Mouse (Mus musculus) layer of hippocampus, adult 2 months (tissue): Measurements from ENCODE around the gene Med13l. TPM values are rescaled to one million over a fixed set of nuclear protein-coding genes. Genes with fewer than 3 reads are reported as not detected.
A peak's percentile ranks its signal among the peaks of the same experiment; 100 is the strongest.

Source experiments
- DNase-seq, 2 experiments: peaks; one replicate each; pipeline ENCODE4 v3.0.0; 2022; ENCODE audit warnings: low spot score in 2 of 2
- H3K27ac ChIP-seq: fragments of 200-600 bp; 2 replicates; pipeline ENCODE4 v1.8.1; 2022
- H3K4me3 ChIP-seq: fragments of 200-600 bp; 2 replicates; pipeline ENCODE4 v1.8.1; 2022; ENCODE audit warnings: mild to moderate bottlenecking
- CTCF ChIP-seq: fragments of 200-600 bp; conservative IDR thresholded peaks from 2 replicates; pipeline ENCODE4 v1.8.1; 2022; ENCODE audit warnings: antibody characterized with exemption, mild to moderate bottlenecking, moderate library complexity
- total RNA-seq, 2 experiments: library from RNA; stranded (reverse); gene quantifications; 2 replicates each; pipeline ENCODE4 v1.2.3; 2021

Med13l gene
- total RNA-seq, 2 experiments from 2014 or later: 121 to 128 TPM

- Histone ChIP-seq H3K4me3 (peak overlapping the region; percentile 81), H3K27ac (no peak overlapping the region; the same call in 1 of the 2 replicates)
- no peak for TF ChIP-seq CTCF
- no peak for DNase-seq
Measured at GRCm38 (mm10) chr5:118562206-118562605, 1.7 kb downstream of the Med13l start.

- DNase-seq: no peak
- peak overlapping the region; percentile 36; the same call in 1 of the 2 replicates for H3K27ac ChIP-seq
Measured at GRCm38 (mm10) chr5:118563590-118563989, 3.1 kb downstream of the Med13l start.

GRCm38 (mm10) chr5:118567395-118567794 lies 6.9 kb downstream of the Med13l start:
- no peak overlapping the region for H3K4me3 ChIP-seq
- TF ChIP-seq CTCF: no peak
- DNase-seq: no peak
- no peak overlapping the region for H3K27ac ChIP-seq

More at GRCm38 (mm10) chr5:118563590-118563989, 3.1 kb downstream of the Med13l start:
- H3K4me3 ChIP-seq: no peak overlapping the region; the same call in 1 of the 2 replicates
- TF ChIP-seq CTCF: no peak

GRCm38 (mm10) chr5:118569017-118569416 lies 8.5 kb downstream of the Med13l start:
- no peak for TF ChIP-seq CTCF
- no peak overlapping the region for H3K27ac ChIP-seq
- no peak overlapping the region for H3K4me3 ChIP-seq
- DNase-seq: no peak

- no peak overlapping the region for H3K4me3 ChIP-seq
- peak overlapping the region; percentile 5; the same call in 1 of the 2 replicates for H3K27ac ChIP-seq
- no peak for DNase-seq
Measured at GRCm38 (mm10) chr5:118569606-118570580, 9.4 kb downstream of the Med13l start.

GRCm38 (mm10) chr5:118571504-118571903 lies 11.0 kb downstream of the Med13l start:
- no peak overlapping the region for H3K4me3 ChIP-seq
- H3K27ac ChIP-seq: no peak overlapping the region
- DNase-seq: no peak
- TF ChIP-seq CTCF: no peak

More at GRCm38 (mm10) chr5:118569606-118570580, 9.4 kb downstream of the Med13l start:
- no peak for TF ChIP-seq CTCF

- H3K4me3 ChIP-seq: no peak overlapping the region
- DNase-seq: no peak
- no peak for TF ChIP-seq CTCF
- H3K27ac ChIP-seq: no peak overlapping the region
Measured at GRCm38 (mm10) chr5:118574236-118574635, 13.8 kb downstream of the Med13l start.

- Histone ChIP-seq H3K4me3 (no peak overlapping the region), H3K27ac (0 out of 2 replicates have a peak overlapping the region, but pooled peaks have one; percentile 48)
- no peak for DNase-seq
- TF ChIP-seq CTCF: peak; percentile 15
Measured at GRCm38 (mm10) chr5:118574997-118575396, 14.5 kb downstream of the Med13l start.

- Histone ChIP-seq H3K27ac (peak overlapping the region; percentile 48; the same call in 1 of the 2 replicates), H3K4me3 (no peak overlapping the region)
- DNase-seq: no peak
- no peak for TF ChIP-seq CTCF
Measured at GRCm38 (mm10) chr5:118575909-118576308, 15.4 kb downstream of the Med13l start.

GRCm38 (mm10) chr5:118576731-118577130 lies 16.3 kb downstream of the Med13l start:
- Histone ChIP-seq H3K4me3 (no peak overlapping the region), H3K27ac (peak overlapping the region; percentile 4; the same call in 1 of the 2 replicates)
- no peak for TF ChIP-seq CTCF
- DNase-seq: no peak

GRCm38 (mm10) chr5:118585355-118585754 lies 24.9 kb downstream of the Med13l start:
- Histone ChIP-seq H3K4me3 (no peak overlapping the region), H3K27ac (no peak overlapping the region)
- no peak for TF ChIP-seq CTCF
- DNase-seq: no peak

- Histone ChIP-seq H3K27ac (no peak overlapping the region), H3K4me3 (no peak overlapping the region)
- no peak for TF ChIP-seq CTCF
- DNase-seq: no peak
Measured at GRCm38 (mm10) chr5:118586560-118586959, 26.1 kb downstream of the Med13l start.

GRCm38 (mm10) chr5:118588381-118588925 lies 28.0 kb downstream of the Med13l start:
- DNase-seq: no peak
- no peak for TF ChIP-seq CTCF
- H3K27ac ChIP-seq: no peak overlapping the region
- no peak overlapping the region for H3K4me3 ChIP-seq
